Mouse (Mus musculus) limb, embryonic 10.5 days (tissue): ENCODE results near the gene St3gal4. TPM values are rescaled to one million over a fixed set of nuclear protein-coding genes. Genes with fewer than 3 reads are reported as not detected.

ENCODE experiments used
- DNase-seq: peaks from one replicate; pipeline ENCODE4 v3.0.0-alpha.2; 2017; ENCODE audit warnings: low spot score
- H3K27ac ChIP-seq: fragments of 300-500 bp; sonication (generic); 2 replicates; pipeline ENCODE4 v1.5.1; 2016; ENCODE audit warnings: mild to moderate bottlenecking
- H3K27me3 ChIP-seq: fragments of 300-500 bp; sonication (generic); 2 replicates; pipeline ENCODE4 v1.6.1; 2016; ENCODE audit warnings: low read depth, mild to moderate bottlenecking; ENCODE audit not compliant: poor library complexity, severe bottlenecking
- H3K36me3 ChIP-seq: fragments of 300-500 bp; sonication (generic); 2 replicates; pipeline ENCODE4 v1.6.1; 2016; ENCODE audit warnings: mild to moderate bottlenecking, moderate library complexity
- H3K4me1 ChIP-seq: fragments of 300-500 bp; sonication (generic); 2 replicates; pipeline ENCODE4 v1.6.1; 2016
- H3K4me3 ChIP-seq: fragments of 300-500 bp; sonication (generic); 2 replicates; pipeline ENCODE4 v1.5.1; 2016; ENCODE audit warnings: mild to moderate bottlenecking, moderate library complexity
- H3K9me3 ChIP-seq: fragments of 300-500 bp; sonication (generic); replicated peaks from 2 replicates; pipeline ENCODE4 v1.6.1; 2016; ENCODE audit warnings: mild to moderate bottlenecking
- WGBS: fragments of 180-500 bp; shearing (Covaris S2); methylation state at CpG from one replicate; pipeline ENCODE4 v1.1.7; 2016; 5-methylcytosine and 5-hydroxymethylcytosine counted together
- polyA plus RNA-seq: library from polyadenylated mRNA; unstranded; fragments of >200 nt; fragmentation: Nextera tagmentation; extraction: Ambion mirVana; gene quantifications from 2 replicates; pipeline ENCODE4 v1.2.1, GENCODE M21; 2016

The St3gal4 gene
- polyA plus RNA-seq, 1 experiment from 2014 or later, result 21.3 TPM

DNA sequence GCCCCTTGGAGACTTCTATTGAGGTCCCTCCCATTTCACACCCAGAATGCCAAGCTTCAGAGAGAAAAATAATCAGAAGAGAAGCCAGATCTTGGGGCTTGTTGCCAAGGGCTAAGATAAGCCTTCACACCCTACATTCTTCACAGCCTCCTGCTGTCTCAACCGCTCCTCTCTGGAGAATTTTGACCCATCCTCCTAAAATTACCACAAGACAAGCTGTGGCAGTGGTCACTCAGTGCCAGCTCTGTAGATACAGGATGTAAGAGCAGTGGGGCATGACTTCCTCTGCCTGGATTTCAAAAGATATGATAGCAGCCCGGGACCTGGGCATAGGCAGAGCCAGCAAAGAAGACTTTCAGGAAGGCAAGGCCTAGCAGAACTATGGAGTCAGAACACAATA, 57.6 kb downstream of the St3gal4 start:
- no peaks in the 10 kb centered on the region for H3K27me3 ChIP-seq
- no peaks in the 10 kb centered on the region for H3K4me1 ChIP-seq
- H3K27ac ChIP-seq, result no peak overlapping the region
- WGBS, result 71% methylated on average over 2 of the region's 2 CpGs
- no peak overlapping the region for H3K4me3 ChIP-seq
- H3K36me3 ChIP-seq, result no peaks in the 10 kb centered on the region
- DNase-seq, result peak; percentile 11
- H3K9me3 ChIP-seq, result no peaks in the 10 kb centered on the region

DNA sequence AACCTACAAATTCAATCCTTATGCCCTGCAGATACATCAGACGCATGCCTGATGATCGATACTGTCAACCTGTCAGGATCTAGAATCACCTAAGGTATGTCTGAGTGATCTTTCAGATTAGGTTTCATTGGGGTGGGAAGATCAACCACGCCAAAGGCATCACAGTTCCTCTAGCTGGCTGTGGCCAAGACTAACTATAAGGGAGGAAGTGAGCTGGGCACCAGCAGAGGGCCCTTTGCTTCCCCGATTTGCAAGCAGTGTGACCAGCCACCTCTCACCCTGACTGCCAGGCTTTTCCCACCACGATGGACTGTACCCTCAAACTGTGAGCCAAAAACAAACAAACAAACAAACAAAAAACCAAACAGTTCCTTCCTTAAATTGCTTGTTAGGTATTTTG, 59.2 kb downstream of the St3gal4 start:
- no peaks in the 10 kb centered on the region for H3K4me1 ChIP-seq
- H3K27ac ChIP-seq, result no peak overlapping the region
- 82% methylated on average over 5 of the region's 5 CpGs for whole genome bisulfite sequencing
- H3K36me3 ChIP-seq, result no peaks in the 10 kb centered on the region; the same call in 1 of the 2 replicates
- H3K9me3 ChIP-seq, result no peaks in the 10 kb centered on the region
- DNase-seq, result peak; percentile 24
- H3K27me3 ChIP-seq, result no peaks in the 10 kb centered on the region
- H3K4me3 ChIP-seq, result no peak overlapping the region

DNA sequence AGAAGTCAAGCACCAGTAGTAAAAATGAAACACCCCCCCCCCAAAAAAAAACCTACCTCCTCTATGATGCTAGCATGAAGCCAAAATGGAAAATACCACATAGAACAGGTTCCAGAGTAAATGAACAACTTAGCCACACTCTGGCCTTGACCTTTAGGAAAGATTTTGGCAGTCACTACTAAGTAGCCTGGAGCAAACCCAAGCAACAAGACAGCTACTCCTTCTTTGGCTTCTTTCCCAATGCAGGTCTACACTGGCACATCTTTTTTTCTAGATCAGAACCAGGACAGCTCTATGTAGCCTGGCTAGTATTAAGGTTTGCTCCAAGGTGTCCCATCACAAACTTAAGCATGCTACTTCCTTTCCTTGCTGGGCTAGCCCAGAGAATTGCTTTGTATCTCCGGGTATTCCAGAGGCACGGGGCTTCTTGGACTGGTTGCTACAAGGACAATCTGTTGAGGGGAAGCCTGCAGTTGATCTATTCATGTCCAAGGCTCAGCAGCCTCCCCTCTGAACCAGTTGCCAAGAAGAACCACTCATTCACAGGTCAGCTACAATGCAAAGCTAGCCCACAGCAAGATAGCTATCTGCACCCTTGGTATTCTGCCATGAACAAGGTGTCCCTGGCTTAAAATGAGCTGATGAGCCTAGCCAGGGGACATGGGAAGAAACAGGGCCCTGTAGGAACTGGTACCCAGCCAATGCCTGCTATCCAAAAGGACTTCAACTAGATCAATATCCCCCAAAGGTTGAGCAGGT, 60.3 kb downstream of the St3gal4 start:
- H3K27me3 ChIP-seq, result no peaks in the 10 kb centered on the region
- H3K36me3 ChIP-seq, result peaks cover 7% of the 10 kb centered on the region; the same call in 1 of the 2 replicates
- no peaks in the 10 kb centered on the region for H3K9me3 ChIP-seq
- WGBS, result 98% methylated on average over 2 of the region's 2 CpGs
- no peaks in the 10 kb centered on the region for H3K4me1 ChIP-seq
- no peak overlapping the region for H3K4me3 ChIP-seq
- no peak overlapping the region for H3K27ac ChIP-seq
- DNase-seq, result peak; percentile 15

DNA sequence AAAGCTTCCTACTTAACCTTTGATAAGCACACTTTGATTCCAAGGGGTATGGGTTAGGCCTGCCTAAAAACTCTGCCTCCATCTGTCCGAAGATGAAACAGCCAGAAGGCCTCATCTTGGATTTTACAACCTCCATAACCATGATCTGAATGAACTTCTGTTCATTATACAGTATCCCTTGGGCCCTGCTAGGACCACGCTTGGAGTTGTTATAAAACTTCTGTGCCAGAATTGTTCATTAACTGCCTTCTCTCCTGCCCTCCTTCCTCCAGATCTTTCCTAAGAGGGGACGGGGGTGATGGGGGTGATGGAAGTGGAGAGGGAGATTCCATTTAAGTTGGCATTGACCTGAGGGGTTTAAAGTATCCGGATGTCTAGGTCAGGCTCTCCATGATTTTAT, 60.9 kb downstream of the St3gal4 start:
- 89% methylated on average over 4 of the region's 4 CpGs for WGBS
- Histone ChIP-seq H3K9me3 (no peaks in the 10 kb centered on the region), H3K27me3 (no peaks in the 10 kb centered on the region), H3K27ac (no peak overlapping the region), H3K4me1 (no peaks in the 10 kb centered on the region), H3K4me3 (no peak overlapping the region), H3K36me3 (peaks cover 12% of the 10 kb centered on the region)
- no peak for DNase-seq

DNA sequence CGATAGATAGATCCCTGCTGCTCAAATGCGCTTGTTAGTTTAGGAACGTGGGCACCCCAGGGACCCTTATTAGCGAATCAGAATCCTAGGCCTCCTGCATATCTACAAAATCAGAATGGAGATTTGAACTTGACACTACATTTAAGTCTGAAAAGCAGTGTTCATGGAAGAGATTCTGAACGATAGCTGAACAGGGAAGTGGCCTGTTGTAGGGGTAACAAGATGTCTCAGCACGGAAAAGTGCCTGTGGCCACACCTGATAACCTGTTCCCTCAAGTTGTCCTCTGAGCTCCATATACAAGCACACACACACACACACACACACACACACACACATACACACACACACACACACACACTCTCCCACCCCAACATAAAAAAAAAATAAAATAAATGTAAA, 61.4 kb downstream of the St3gal4 start:
- no peaks in the 10 kb centered on the region for H3K9me3 ChIP-seq
- DNase-seq, result no peak
- WGBS, result 92% methylated on average over 6 of the region's 6 CpGs

DNA sequence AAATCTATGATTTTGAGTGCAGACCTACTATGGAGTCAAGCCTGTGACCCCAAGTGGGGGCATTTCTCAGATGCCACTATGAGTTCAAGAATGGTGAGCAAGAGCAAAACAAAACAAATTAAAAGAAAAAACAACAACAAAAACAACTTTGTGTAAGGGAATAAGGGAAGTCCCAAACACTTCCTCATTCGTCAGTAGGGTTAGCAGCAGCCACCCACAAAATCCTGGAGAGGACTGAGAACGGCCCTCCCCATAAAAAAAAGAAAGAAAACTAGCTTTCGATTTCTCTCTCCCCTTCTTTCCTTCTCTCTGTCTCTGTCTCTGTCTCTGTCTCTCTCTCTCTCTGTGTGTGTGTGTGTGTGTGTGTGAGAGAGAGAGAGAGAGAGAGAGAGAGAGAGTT, 62.5 kb downstream of the St3gal4 start:
- Histone ChIP-seq H3K9me3 (no peaks in the 10 kb centered on the region), H3K4me1 (no peaks in the 10 kb centered on the region), H3K27ac (no peak overlapping the region), H3K36me3 (peaks cover 27% of the 10 kb centered on the region), H3K4me3 (no peak overlapping the region), H3K27me3 (no peaks in the 10 kb centered on the region)
- 87% methylated on average over 3 of the region's 3 CpGs for WGBS
- DNase-seq, result no peak

More for the DNA sequence above, 61.4 kb downstream of the St3gal4 start:
- Histone ChIP-seq H3K27me3 (no peaks in the 10 kb centered on the region), H3K4me1 (no peaks in the 10 kb centered on the region), H3K27ac (no peak overlapping the region), H3K36me3 (peaks cover 18% of the 10 kb centered on the region), H3K4me3 (no peak overlapping the region)

DNA sequence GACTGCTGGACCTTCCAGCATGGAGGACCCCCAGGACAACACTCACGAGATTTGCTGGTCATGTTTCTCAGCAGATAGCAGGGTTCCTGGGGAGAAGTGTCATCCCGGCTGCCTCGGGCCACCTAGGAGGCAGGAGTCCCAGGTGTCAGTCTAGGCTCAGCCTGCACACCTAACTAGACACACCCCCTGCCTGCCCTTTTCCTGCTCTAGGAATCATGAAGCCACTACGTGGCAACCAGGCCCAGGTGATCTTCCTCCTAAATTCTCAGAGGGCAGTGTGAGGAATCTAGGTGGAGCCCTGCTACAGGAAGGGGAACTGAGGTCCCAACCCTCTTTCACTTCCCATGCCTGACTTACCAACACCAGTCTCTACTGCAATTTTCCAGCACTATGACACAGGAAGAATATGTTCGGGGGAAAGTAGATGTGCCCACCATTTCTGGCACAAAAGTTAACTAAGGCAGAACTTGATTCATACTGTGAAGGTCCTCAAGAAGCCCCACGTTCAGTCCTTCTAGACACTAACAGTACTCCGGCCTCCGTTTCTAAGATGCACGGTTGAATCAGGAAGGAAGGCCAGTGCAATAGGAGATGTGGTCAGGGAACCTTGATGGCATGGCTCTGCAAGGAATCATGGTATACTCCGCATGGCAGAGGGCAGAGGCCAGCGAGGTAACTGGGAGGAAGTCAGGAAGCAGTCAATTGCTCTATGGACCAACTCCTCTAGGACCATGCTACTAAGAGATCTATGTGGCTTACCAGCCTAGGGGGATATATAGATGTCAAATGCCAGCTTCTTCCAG, 63.3 kb downstream of the St3gal4 start:
- Histone ChIP-seq H3K9me3 (no peaks in the 10 kb centered on the region), H3K27me3 (no peaks in the 10 kb centered on the region), H3K4me1 (no peaks in the 10 kb centered on the region), H3K27ac (no peak overlapping the region), H3K4me3 (no peak overlapping the region), H3K36me3 (peaks cover 33% of the 10 kb centered on the region)
- peak; percentile 12 for DNase-seq
- 90% methylated on average over 11 of the region's 11 CpGs for WGBS

DNA sequence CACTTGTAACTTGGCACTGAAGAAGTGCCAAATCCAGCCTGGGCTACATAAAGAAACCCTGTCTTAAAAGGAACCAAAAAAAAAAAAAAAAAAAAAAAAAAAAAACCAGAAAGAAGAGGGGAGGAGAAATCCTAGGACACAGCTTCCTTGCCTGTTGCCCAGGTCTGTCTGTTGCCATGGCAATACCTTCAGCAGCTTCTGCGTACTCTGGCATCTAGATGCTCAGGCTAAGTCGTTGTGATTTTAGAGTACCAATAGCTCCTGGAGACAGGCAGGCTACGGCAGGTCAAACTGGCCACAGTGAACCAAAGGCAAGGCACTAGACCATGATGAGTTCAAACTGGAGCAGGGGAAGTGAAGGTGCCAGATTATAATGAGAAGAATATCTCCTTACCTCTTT, 65.4 kb downstream of the St3gal4 start:
- peak; percentile 26 for DNase-seq
- H3K36me3 ChIP-seq, result peaks cover 50% of the 10 kb centered on the region
- no peak overlapping the region for H3K27ac ChIP-seq
- H3K4me3 ChIP-seq, result no peak overlapping the region
- no peaks in the 10 kb centered on the region for H3K27me3 ChIP-seq
- WGBS, result 88% methylated on average over 3 of the region's 3 CpGs
- H3K4me1 ChIP-seq, result no peaks in the 10 kb centered on the region
- no peaks in the 10 kb centered on the region for H3K9me3 ChIP-seq

DNA sequence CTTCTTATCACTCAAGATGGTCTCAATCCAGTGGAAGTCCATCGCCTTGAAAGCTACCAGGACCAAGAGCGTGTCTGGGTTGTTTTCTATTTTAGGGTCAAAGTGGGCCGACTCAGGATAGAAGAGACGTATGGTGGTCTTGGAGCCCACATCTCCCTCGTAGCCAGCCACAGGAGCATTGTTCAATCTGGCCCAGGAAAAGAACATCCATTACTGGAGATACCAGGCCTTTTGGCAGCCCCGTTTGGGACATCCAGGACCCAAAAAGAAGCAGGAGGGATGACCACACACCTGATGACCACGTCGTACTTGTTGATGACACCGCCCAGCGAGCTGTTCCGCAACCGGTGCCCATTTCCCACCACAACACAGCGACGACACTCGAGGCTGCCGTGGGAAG, 66.0 kb downstream of the St3gal4 start:
- H3K9me3 ChIP-seq, result no peaks in the 10 kb centered on the region
- no peaks in the 10 kb centered on the region for H3K27me3 ChIP-seq
- peak; percentile 10 for DNase-seq
- H3K36me3 ChIP-seq, result peaks cover 52% of the 10 kb centered on the region
- 96% methylated on average over 16 of the region's 16 CpGs for WGBS
- H3K27ac ChIP-seq, result no peak overlapping the region
- H3K4me3 ChIP-seq, result no peak overlapping the region
- no peaks in the 10 kb centered on the region for H3K4me1 ChIP-seq

DNA sequence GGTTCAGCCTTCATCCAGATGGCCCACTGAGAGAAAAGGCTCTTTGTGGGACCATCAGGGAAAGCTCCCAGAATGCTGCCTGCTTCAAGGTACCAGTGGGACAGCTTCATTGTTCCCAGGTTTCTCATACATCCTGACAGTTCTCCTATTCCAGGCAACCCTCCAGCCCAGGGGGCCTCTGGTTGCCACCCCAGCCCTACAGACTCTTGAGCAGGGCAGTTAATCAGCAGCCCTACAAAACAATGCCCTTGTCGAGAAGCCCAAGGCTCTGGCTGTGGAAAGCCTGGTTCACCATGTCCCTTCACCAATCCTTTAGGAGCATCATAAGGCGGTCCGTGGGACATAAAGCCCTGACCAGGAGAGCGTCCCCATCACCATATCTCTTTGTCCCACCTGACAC, 66.4 kb downstream of the St3gal4 start:
- Histone ChIP-seq H3K27me3 (no peaks in the 10 kb centered on the region), H3K4me3 (no peak overlapping the region), H3K4me1 (no peaks in the 10 kb centered on the region), H3K27ac (no peak overlapping the region), H3K36me3 (peaks cover 56% of the 10 kb centered on the region), H3K9me3 (no peaks in the 10 kb centered on the region)
- WGBS, result 94% methylated on average over 4 of the region's 4 CpGs
- peak; percentile 20 for DNase-seq

DNA sequence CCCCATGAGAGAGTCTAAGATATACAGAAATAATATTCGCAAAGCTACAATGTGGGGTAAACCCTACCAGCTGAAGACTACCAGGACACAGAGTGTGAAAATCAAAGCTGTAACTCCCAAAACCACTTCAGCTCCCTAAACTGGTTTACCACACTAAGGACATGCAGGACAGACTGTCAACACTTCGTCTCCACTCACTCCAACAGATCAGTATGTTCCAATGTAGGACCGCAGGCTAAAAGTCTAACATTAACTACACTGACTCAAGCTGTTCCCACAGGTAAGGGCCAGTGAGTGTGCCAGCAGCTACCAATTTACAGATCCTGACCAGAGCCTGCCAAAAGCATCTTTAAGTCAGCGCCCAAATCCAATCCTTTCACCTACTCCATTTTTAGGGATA, 67.4 kb downstream of the St3gal4 start:
- H3K36me3 ChIP-seq, result peaks cover 66% of the 10 kb centered on the region
- H3K27ac ChIP-seq, result no peak overlapping the region
- peak; percentile 9 for DNase-seq
- H3K4me1 ChIP-seq, result no peaks in the 10 kb centered on the region
- H3K4me3 ChIP-seq, result no peak overlapping the region
- H3K9me3 ChIP-seq, result no peaks in the 10 kb centered on the region
- 92% methylated on average over 4 of the region's 4 CpGs for WGBS
- no peaks in the 10 kb centered on the region for H3K27me3 ChIP-seq

DNA sequence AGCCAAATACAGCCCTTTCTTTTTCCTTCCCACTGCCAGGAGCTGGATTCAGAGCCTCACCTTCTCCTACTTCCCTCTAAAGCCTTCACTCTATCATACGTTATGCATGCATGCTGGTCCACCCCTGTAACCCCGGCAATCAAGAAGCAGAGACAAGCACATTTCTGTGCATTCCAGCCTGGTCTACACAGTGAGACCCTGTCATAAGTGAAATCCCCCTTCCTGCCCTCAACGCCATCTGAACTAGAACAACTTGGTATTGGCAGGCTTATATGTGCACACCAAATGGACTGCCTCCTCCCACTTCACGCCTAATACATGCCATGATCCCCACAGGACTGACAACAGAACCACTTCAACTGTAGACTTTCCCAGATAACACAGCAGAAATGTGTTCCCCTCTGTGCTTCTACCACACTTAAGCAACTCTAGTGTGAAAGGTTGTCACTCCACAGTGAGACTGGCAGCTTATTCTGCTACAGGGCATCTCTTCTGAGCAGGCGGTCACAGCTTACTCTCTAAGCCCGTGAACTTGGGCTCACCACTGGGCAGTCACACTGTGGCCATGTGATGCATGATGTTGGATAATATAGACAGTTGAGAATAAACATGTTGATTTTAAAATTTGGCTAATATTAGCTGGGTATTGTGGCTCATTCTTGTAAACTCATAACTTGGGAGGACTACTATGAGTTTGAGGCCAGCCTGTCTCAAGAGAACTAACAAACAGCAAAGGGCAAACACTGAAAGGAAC, 68.2 kb downstream of the St3gal4 start:
- Histone ChIP-seq H3K4me3 (no peak overlapping the region), H3K4me1 (peaks cover 6% of the 10 kb centered on the region), H3K27ac (no peak overlapping the region), H3K9me3 (no peaks in the 10 kb centered on the region), H3K36me3 (peaks cover 68% of the 10 kb centered on the region), H3K27me3 (no peaks in the 10 kb centered on the region)
- DNase-seq, result peak; percentile 21
- WGBS, result 95% methylated on average over 6 of the region's 6 CpGs
